Mouse (Mus musculus): ENCODE measurements at regions not wholly inside any gene's neighbourhood (a gene's known extent, or its start where the extent isn't known, plus 50 kb on each side); places are given as distances from the start of the nearest gene placed in this dataset.

- H3K27me3 ChIP-seq (ENCODE audit: control insufficient read depth, insufficient read depth, low read length): no peaks in the 10 kb centered on the region
- 80% methylated on average over 8 of the region's 8 CpGs for WGBS
- DNase-seq (no peak), ATAC-seq (ENCODE audit: low FRiP score, low TSS enrichment) (no peak; the same call in 1 of the 2 replicates)
- no peak overlapping the region for H3K27ac ChIP-seq (replicated peaks; ENCODE audit: low read depth, low read length)
- H3K9ac ChIP-seq (replicated peaks; ENCODE audit: low read length): no peak overlapping the region
- no peak overlapping the region for H3K4me2 ChIP-seq (ENCODE audit: low read length)
- H3K36me3 ChIP-seq (ENCODE audit: control insufficient read depth, insufficient read depth, low read length): no peaks in the 10 kb centered on the region
- H3K4me1 ChIP-seq (ENCODE audit: control insufficient read depth, insufficient read depth, low read length): no peaks in the 10 kb centered on the region
- H3K9me3 ChIP-seq (ENCODE audit: control insufficient read depth, low read length): no peaks in the 10 kb centered on the region
- H3K4me3 ChIP-seq (replicated peaks; ENCODE audit: low read depth, low read length): no peak overlapping the region
These were observed 187.4 kb downstream of the Gpd2 start for GRCm38 (mm10) chr2:57424879-57425278.

- Histone ChIP-seq H3K4me2 (ENCODE audit: low read length) (no peak overlapping the region), H3K27me3 (ENCODE audit: control insufficient read depth, insufficient read depth, low read length) (no peaks in the 10 kb centered on the region), H3K9ac (replicated peaks; ENCODE audit: low read length) (no peak overlapping the region), H3K9me3 (ENCODE audit: control insufficient read depth, low read length) (no peaks in the 10 kb centered on the region), H3K27ac (replicated peaks; ENCODE audit: low read depth, low read length) (no peak overlapping the region), H3K4me1 (ENCODE audit: control insufficient read depth, insufficient read depth, low read length) (no peaks in the 10 kb centered on the region), H3K36me3 (ENCODE audit: control insufficient read depth, insufficient read depth, low read length) (no peaks in the 10 kb centered on the region), H3K4me3 (replicated peaks; ENCODE audit: low read depth, low read length) (no peak overlapping the region)
- WGBS: 93% methylated on average over 5 of the region's 5 CpGs
- DNase-seq: no peak
- no peak for ATAC-seq (ENCODE audit: low FRiP score, low TSS enrichment)
These were observed 188.0 kb downstream of the Gpd2 start for GRCm38 (mm10) chr2:57425439-57425838.

GRCm38 (mm10) chr2:57450996-57451770 lies 213.7 kb downstream of the Gpd2 start:
- no peaks in the 10 kb centered on the region for H3K27me3 ChIP-seq (ENCODE audit: control insufficient read depth, insufficient read depth, low read length)
- ATAC-seq (ENCODE audit: low FRiP score, low TSS enrichment) (no peak), DNase-seq (no peak)
- H3K9ac ChIP-seq (replicated peaks; ENCODE audit: low read length): no peak overlapping the region
- H3K9me3 ChIP-seq (ENCODE audit: control insufficient read depth, low read length): no peaks in the 10 kb centered on the region
- H3K36me3 ChIP-seq (ENCODE audit: control insufficient read depth, insufficient read depth, low read length): no peaks in the 10 kb centered on the region
- no peak overlapping the region for H3K27ac ChIP-seq (replicated peaks; ENCODE audit: low read depth, low read length)
- H3K4me2 ChIP-seq (ENCODE audit: low read length): no peak overlapping the region
- H3K4me1 ChIP-seq (ENCODE audit: control insufficient read depth, insufficient read depth, low read length): no peaks in the 10 kb centered on the region
- no peak overlapping the region for H3K4me3 ChIP-seq (replicated peaks; ENCODE audit: low read depth, low read length)
- 93% methylated on average over 6 of the region's 6 CpGs for WGBS

- Histone ChIP-seq H3K27me3 (ENCODE audit: control insufficient read depth, insufficient read depth, low read length) (no peaks in the 10 kb centered on the region), H3K9me3 (ENCODE audit: control insufficient read depth, low read length) (no peaks in the 10 kb centered on the region), H3K9ac (replicated peaks; ENCODE audit: low read length) (no peak overlapping the region), H3K4me1 (ENCODE audit: control insufficient read depth, insufficient read depth, low read length) (no peaks in the 10 kb centered on the region), H3K27ac (replicated peaks; ENCODE audit: low read depth, low read length) (no peak overlapping the region), H3K4me3 (replicated peaks; ENCODE audit: low read depth, low read length) (no peak overlapping the region), H3K36me3 (ENCODE audit: control insufficient read depth, insufficient read depth, low read length) (no peaks in the 10 kb centered on the region), H3K4me2 (ENCODE audit: low read length) (no peak overlapping the region)
- DNase-seq (no peak), ATAC-seq (ENCODE audit: low FRiP score, low TSS enrichment) (no peak)
- WGBS: 94% methylated on average over 5 of the region's 5 CpGs
These were observed 216.7 kb downstream of the Gpd2 start for GRCm38 (mm10) chr2:57453896-57454679.

GRCm38 (mm10) chr2:57459901-57460300 lies 222.5 kb downstream of the Gpd2 start:
- Histone ChIP-seq H3K9me3 (ENCODE audit: control insufficient read depth, low read length) (no peaks in the 10 kb centered on the region), H3K4me2 (ENCODE audit: low read length) (no peak overlapping the region), H3K36me3 (ENCODE audit: control insufficient read depth, insufficient read depth, low read length) (no peaks in the 10 kb centered on the region), H3K4me1 (ENCODE audit: control insufficient read depth, insufficient read depth, low read length) (no peaks in the 10 kb centered on the region), H3K4me3 (replicated peaks; ENCODE audit: low read depth, low read length) (no peak overlapping the region), H3K27ac (replicated peaks; ENCODE audit: low read depth, low read length) (no peak overlapping the region), H3K27me3 (ENCODE audit: control insufficient read depth, insufficient read depth, low read length) (no peaks in the 10 kb centered on the region), H3K9ac (replicated peaks; ENCODE audit: low read length) (no peak overlapping the region)
- no peak for ATAC-seq (ENCODE audit: low FRiP score, low TSS enrichment)
- WGBS: 92% methylated on average over 2 of the region's 2 CpGs
- DNase-seq: no peak

GRCm38 (mm10) chr2:57473873-57474272 lies 236.4 kb downstream of the Gpd2 start:
- no peak for DNase-seq
- Histone ChIP-seq H3K36me3 (ENCODE audit: control insufficient read depth, insufficient read depth, low read length) (no peaks in the 10 kb centered on the region), H3K9me3 (ENCODE audit: control insufficient read depth, low read length) (no peaks in the 10 kb centered on the region), H3K4me3 (replicated peaks; ENCODE audit: low read depth, low read length) (no peak overlapping the region), H3K27me3 (ENCODE audit: control insufficient read depth, insufficient read depth, low read length) (no peaks in the 10 kb centered on the region), H3K4me2 (ENCODE audit: low read length) (no peak overlapping the region), H3K4me1 (ENCODE audit: control insufficient read depth, insufficient read depth, low read length) (no peaks in the 10 kb centered on the region), H3K9ac (replicated peaks; ENCODE audit: low read length) (no peak overlapping the region), H3K27ac (replicated peaks; ENCODE audit: low read depth, low read length) (no peak overlapping the region)
- WGBS: 90% methylated on average over 3 of the region's 3 CpGs
- no peak for ATAC-seq (ENCODE audit: low FRiP score, low TSS enrichment)

GRCm38 (mm10) chr2:57492116-57492515 lies 254.7 kb downstream of the Gpd2 start:
- DNase-seq: no peak
- 84% methylated on average over 4 of the region's 4 CpGs for WGBS
- H3K36me3 ChIP-seq (ENCODE audit: control insufficient read depth, insufficient read depth, low read length): no peaks in the 10 kb centered on the region
- no peaks in the 10 kb centered on the region for H3K27me3 ChIP-seq (ENCODE audit: control insufficient read depth, insufficient read depth, low read length)
- no peak overlapping the region for H3K4me3 ChIP-seq (replicated peaks; ENCODE audit: low read depth, low read length)
- H3K27ac ChIP-seq (replicated peaks; ENCODE audit: low read depth, low read length): no peak overlapping the region
- no peaks in the 10 kb centered on the region for H3K4me1 ChIP-seq (ENCODE audit: control insufficient read depth, insufficient read depth, low read length)
- H3K9ac ChIP-seq (replicated peaks; ENCODE audit: low read length): no peak overlapping the region
- no peak for ATAC-seq (ENCODE audit: low FRiP score, low TSS enrichment)
- H3K4me2 ChIP-seq (ENCODE audit: low read length): no peak overlapping the region
- no peaks in the 10 kb centered on the region for H3K9me3 ChIP-seq (ENCODE audit: control insufficient read depth, low read length)

- ATAC-seq (ENCODE audit: low FRiP score, low TSS enrichment): no peak
- H3K9me3 ChIP-seq (ENCODE audit: control insufficient read depth, low read length): no peaks in the 10 kb centered on the region
- H3K27me3 ChIP-seq (ENCODE audit: control insufficient read depth, insufficient read depth, low read length): no peaks in the 10 kb centered on the region
- H3K4me3 ChIP-seq (replicated peaks; ENCODE audit: low read depth, low read length): no peak overlapping the region
- 64% methylated on average over 6 of the region's 6 CpGs for WGBS
- no peak overlapping the region for H3K27ac ChIP-seq (replicated peaks; ENCODE audit: low read depth, low read length)
- no peaks in the 10 kb centered on the region for H3K36me3 ChIP-seq (ENCODE audit: control insufficient read depth, insufficient read depth, low read length)
- H3K9ac ChIP-seq (replicated peaks; ENCODE audit: low read length): no peak overlapping the region
- H3K4me2 ChIP-seq (ENCODE audit: low read length): no peak overlapping the region
- DNase-seq: no peak
- H3K4me1 ChIP-seq (ENCODE audit: control insufficient read depth, insufficient read depth, low read length): no peaks in the 10 kb centered on the region
These were observed 255.6 kb downstream of the Gpd2 start for GRCm38 (mm10) chr2:57492914-57493621.

Data from midbrain, embryonic 14.5 days (tissue).